Mouse (Mus musculus) heart, adult 10 weeks (tissue): ENCODE results near the gene Stmnd1. TPM values are rescaled to one million over a fixed set of nuclear protein-coding genes. Genes with fewer than 3 reads are reported as not detected.

Experiments
- polyA plus RNA-seq: library from polyadenylated mRNA; stranded (reverse); fragments of 350-450 nt; fragmentation: Illumina TruSeq; extraction: RNeasy Lipid Tissue Mini Kit (QIAGEN cat#74804); gene quantifications from one replicate; pipeline ENCODE4 v1.2.3, GENCODE M21; 2014; ENCODE audit warnings: low read depth, low replicate concordance

The Stmnd1 gene
- polyA plus RNA-seq: not detected

DNA sequence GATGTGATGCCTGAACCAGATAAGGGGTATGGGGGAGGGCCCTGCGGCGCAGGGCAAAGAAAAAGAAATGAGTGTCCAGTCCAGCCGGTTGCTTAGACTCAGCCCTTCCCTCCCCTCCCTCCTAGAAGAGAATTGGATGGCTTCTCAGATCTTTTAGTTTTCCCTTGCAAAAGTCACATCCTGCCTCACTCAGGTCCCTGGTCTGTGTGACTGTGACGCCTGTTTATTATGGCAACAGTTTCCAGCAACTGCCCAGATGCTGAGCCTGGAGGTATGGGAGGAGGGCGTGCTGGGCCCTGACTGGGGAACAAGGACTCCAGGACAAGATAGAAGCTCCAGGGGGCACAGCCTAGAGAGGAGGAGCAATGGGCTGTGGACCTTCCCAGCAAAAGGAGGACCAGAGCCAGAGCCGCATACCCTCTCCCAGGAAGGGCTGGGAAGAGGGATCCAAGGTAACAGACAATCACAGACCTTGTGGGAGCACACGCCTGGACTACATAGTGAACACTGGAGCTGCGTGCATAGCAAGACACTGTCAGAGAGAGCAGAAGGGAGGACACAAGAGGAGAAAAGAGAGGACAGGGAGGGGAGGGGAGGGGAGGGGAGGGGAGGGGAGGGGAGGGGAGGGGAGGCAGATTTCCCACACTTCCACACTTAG, at the start of gene Stmnd1:
Gene Stmnd1, plus strand, starts transcription at position 269 of the 658 bp plus-strand sequence.

Other genes starting within 250 kb of the Stmnd1 start
- gene Rbm24, start 144.7 kb downstream of the Stmnd1 start, polyA plus RNA-seq: 155 TPM
- 137 TPM for gene Cap2, start 228.1 kb downstream of the Stmnd1 start, polyA plus RNA-seq